Mouse (Mus musculus) hindbrain, embryonic 15.5 days (tissue): ENCODE measurements around the gene Rasgrf1. TPM values are rescaled to one million over a fixed set of nuclear protein-coding genes. Genes with fewer than 3 reads are reported as not detected.
A peak's percentile ranks its signal among the peaks of the same experiment; 100 is the strongest.
"Not testable (repeated sequence)": the region's sequence is repeated elsewhere in the genome, so short reads cannot be mapped to it uniquely, and the experiment has no call there.

ENCODE experiments used
- ATAC-seq: fragments of 200-750 bp; cut with Nextera tagmentation; 2 replicates; pipeline ENCODE4 v1.8.0; 2017; ENCODE audit warnings: low read depth, moderate number of reproducible peaks, moderate TSS enrichment; ENCODE audit not compliant: low FRiP score
- H3K27ac ChIP-seq: fragments of 300-500 bp; sonication (generic); replicated peaks from 2 replicates; pipeline ENCODE4 v1.5.1; 2015; ENCODE audit warnings: mild to moderate bottlenecking, inconsistent platforms
- H3K27me3 ChIP-seq: fragments of 300-500 bp; sonication (generic); 2 replicates; pipeline ENCODE4 v1.6.1; 2015; ENCODE audit warnings: control low read depth, inconsistent platforms
- H3K36me3 ChIP-seq: fragments of 300-500 bp; sonication (generic); 2 replicates; pipeline ENCODE4 v1.6.1; 2015; ENCODE audit warnings: control low read depth, inconsistent platforms
- H3K4me1 ChIP-seq: fragments of 300-500 bp; sonication (generic); replicated peaks from 2 replicates; pipeline ENCODE4 v1.6.1; 2015; ENCODE audit warnings: control low read depth, inconsistent platforms
- H3K4me2 ChIP-seq: fragments of 300-500 bp; sonication (generic); 2 replicates; pipeline ENCODE4 v1.6.1; 2015; ENCODE audit warnings: moderate library complexity, mild to moderate bottlenecking, inconsistent platforms
- H3K4me3 ChIP-seq: fragments of 300-500 bp; sonication (generic); 2 replicates; pipeline ENCODE4 v1.5.1; 2015; ENCODE audit warnings: mild to moderate bottlenecking, inconsistent platforms
- H3K9ac ChIP-seq: fragments of 300-500 bp; sonication (generic); 2 replicates; pipeline ENCODE4 v1.6.1; 2015; ENCODE audit warnings: inconsistent platforms
- H3K9me3 ChIP-seq: fragments of 300-500 bp; sonication (generic); 2 replicates; pipeline ENCODE4 v1.6.1; 2016; ENCODE audit warnings: control low read depth, inconsistent platforms
- WGBS: fragments of 180-500 bp; shearing (Covaris S2); methylation state at CpG from one replicate; pipeline ENCODE4 v1.1.7; 2015; 5-methylcytosine and 5-hydroxymethylcytosine counted together
- polyA plus RNA-seq: library from polyadenylated mRNA; unstranded; fragments of >200 nt; fragmentation: Nextera tagmentation; extraction: Ambion mirVana; gene quantifications from 2 replicates; pipeline ENCODE4 v1.2.1, GENCODE M21; 2015

Gene Rasgrf1
- polyA plus RNA-seq, 1 experiment from 2014 or later: 13.5 TPM

DNA sequence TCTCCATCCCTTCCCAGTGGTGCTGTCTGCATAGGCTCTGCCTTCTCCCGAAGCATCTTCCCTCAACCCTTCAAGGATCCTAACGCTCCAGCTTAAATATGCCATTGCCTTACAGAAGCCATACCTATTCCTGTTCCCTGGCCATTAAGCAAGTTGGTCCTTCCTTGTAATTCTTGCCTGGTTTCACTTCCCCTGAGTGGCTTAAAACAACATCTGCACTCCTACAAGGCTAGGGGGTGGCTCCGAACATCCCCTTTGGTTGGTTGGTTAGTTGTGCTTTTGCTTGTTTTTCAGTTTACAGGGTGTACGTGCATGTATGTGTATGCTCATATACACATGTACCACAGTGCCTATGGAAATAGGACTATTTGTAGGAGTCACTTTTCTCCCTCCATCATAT lies 111.7 kb downstream of the Rasgrf1 start:
- no peak overlapping the region for H3K27ac ChIP-seq
- ATAC-seq: no peak
- WGBS: 89% methylated on average over 4 of the region's 4 CpGs
- no peaks in the 10 kb centered on the region for H3K27me3 ChIP-seq
- H3K4me2 ChIP-seq: no peak overlapping the region
- no peak overlapping the region for H3K4me3 ChIP-seq
- no peaks in the 10 kb centered on the region for H3K9me3 ChIP-seq
- no peak overlapping the region for H3K9ac ChIP-seq
- no peaks in the 10 kb centered on the region for H3K4me1 ChIP-seq
- no peaks in the 10 kb centered on the region for H3K36me3 ChIP-seq

DNA sequence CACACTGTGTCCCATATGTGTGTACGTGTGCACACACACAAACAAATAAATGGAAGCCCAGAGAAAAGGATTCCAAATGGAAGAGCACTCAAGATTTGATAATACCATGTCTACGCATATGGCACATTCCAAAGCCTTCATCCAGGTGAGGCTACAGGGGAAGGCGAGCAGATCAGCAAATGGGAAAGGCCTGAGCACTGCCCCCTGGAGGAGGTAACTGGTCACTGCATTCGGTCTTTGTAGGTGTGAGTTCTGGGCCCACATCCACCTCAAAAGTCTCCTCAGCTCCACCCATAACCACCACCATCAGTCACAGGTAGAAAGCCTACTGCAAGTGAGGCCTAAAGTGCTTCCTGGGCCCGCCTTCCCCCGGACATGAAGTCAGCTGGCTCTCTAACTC lies 118.0 kb downstream of the Rasgrf1 start:
- WGBS: 90% methylated on average over 6 of the region's 6 CpGs
- Histone ChIP-seq H3K27me3 (no peaks in the 10 kb centered on the region), H3K4me3 (no peak overlapping the region), H3K4me1 (no peaks in the 10 kb centered on the region), H3K4me2 (no peak overlapping the region), H3K27ac (no peak overlapping the region), H3K36me3 (no peaks in the 10 kb centered on the region), H3K9ac (no peak overlapping the region), H3K9me3 (no peaks in the 10 kb centered on the region)
- no peak for ATAC-seq

DNA sequence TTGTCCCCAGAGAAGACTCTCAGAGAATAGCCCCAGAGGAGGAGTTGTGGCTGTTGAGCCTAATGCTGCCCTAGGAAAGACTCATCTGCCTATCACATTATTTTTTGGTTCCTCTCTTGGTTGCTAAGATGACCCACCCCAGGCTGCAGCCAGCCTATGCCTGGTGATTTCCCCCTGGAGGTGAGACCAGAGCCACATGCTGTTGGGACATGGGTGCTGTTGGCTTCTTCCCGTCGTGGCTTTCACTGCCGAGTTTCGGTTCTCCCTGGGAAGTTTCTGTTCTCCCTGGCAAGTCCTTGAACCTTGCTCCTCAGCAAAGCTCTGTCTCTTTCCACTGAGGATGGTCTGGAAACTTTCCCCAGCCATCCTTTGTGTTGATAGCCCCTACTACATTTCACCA lies 124.2 kb downstream of the Rasgrf1 start:
- Histone ChIP-seq H3K4me3 (no peak overlapping the region), H3K36me3 (no peaks in the 10 kb centered on the region), H3K27ac (no peak overlapping the region), H3K9ac (no peak overlapping the region), H3K27me3 (no peaks in the 10 kb centered on the region), H3K4me1 (no peaks in the 10 kb centered on the region), H3K4me2 (no peak overlapping the region), H3K9me3 (no peaks in the 10 kb centered on the region)
- 80% methylated on average over 4 of the region's 4 CpGs for WGBS
- ATAC-seq: no peak

DNA sequence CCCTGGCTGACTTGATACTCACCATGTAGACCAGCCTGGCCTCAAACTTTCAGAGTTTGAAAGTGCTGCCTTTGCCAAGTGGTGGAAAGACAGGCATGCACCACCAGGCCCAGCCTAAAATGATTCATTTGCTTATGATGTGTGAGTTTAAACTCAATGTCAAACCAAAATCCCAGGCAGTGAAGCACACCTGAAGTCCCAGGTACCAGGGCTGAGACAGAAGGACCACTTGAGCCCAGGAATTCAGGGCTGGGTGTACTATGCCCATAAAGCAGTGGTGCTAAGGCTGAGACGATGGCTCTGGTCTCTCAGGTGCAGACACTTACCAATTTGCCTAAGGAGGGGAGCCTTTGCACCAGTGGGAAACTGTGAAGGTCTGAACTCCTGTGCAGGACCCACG lies 125.5 kb downstream of the Rasgrf1 start:
- no peak overlapping the region for H3K9ac ChIP-seq
- H3K4me1 ChIP-seq: no peaks in the 10 kb centered on the region
- H3K36me3 ChIP-seq: no peaks in the 10 kb centered on the region
- no peak overlapping the region for H3K4me3 ChIP-seq
- H3K9me3 ChIP-seq: no peaks in the 10 kb centered on the region
- no peak overlapping the region for H3K4me2 ChIP-seq
- no peak overlapping the region for H3K27ac ChIP-seq
- no peak for ATAC-seq
- no peaks in the 10 kb centered on the region for H3K27me3 ChIP-seq
- WGBS: 63% methylated on average over 2 of the region's 2 CpGs

DNA sequence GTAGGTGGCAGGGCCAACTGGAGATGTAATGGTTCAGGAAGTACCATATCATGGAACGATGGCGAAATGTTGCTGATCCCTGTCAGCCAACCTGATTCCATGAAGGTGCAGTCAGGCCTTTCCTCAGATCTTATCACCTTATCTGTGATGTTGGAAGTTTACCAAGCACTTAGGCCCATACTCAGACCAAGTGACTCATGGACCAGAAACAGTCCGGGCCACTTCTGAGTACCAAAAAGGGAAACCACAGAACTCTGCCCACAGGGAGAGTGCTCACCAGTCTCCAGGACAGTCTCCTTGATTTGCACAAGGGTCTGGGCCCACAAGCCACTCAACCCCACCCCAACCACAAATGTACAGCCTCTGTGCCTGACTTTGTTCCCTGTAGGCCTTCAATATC lies 126.1 kb downstream of the Rasgrf1 start:
- H3K4me2 ChIP-seq: no peak overlapping the region
- 95% methylated on average over 3 of the region's 3 CpGs for WGBS
- H3K36me3 ChIP-seq: no peaks in the 10 kb centered on the region
- H3K27me3 ChIP-seq: no peaks in the 10 kb centered on the region
- H3K27ac ChIP-seq: no peak overlapping the region
- H3K4me3 ChIP-seq: no peak overlapping the region
- no peaks in the 10 kb centered on the region for H3K4me1 ChIP-seq
- no peaks in the 10 kb centered on the region for H3K9me3 ChIP-seq
- no peak overlapping the region for H3K9ac ChIP-seq
- ATAC-seq: no peak

DNA sequence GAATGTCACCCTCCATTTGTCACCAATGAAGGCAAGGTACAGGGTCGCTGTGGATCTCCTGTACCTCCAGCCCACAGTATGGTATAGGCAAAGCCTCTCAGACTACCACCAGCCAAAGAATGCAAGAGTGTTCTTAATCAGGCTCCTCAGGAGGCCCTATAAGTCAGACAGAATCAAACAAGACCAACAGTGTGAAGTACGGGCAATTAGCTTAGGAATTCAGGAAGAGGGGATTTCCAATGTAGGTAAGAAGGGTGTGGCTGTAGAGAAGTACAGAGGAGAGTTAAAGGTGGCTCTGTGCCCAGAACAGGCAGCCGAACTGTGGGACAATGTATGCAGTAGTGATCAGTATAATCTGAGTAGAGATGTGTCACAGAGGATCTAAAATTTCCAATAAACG lies 126.6 kb downstream of the Rasgrf1 start:
- H3K9ac ChIP-seq: no peak overlapping the region
- H3K36me3 ChIP-seq: no peaks in the 10 kb centered on the region
- no peaks in the 10 kb centered on the region for H3K9me3 ChIP-seq
- no peak overlapping the region for H3K4me2 ChIP-seq
- H3K4me3 ChIP-seq: no peak overlapping the region
- H3K27ac ChIP-seq: no peak overlapping the region
- 91% methylated on average over 4 of the region's 4 CpGs for WGBS
- H3K27me3 ChIP-seq: no peaks in the 10 kb centered on the region
- H3K4me1 ChIP-seq: no peaks in the 10 kb centered on the region
- ATAC-seq: no peak

DNA sequence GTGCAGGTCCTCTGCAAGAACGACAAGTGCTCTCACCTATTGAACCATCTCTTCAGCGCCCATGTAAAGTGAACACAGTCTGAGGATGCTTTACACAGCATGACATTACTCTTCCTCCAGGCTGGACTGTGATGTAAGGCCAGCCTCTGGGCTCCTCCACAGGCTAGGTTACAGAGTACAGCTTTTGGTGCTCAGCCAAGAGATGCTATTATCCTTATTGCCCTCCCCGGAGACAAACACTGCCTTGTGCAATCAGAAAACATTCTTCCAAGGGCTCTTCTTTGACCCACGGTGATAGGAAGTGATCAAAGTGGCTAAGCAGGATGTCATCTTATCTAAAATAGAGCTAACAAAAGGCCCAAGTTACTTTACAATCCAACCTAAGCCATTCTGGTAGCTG lies 128.8 kb downstream of the Rasgrf1 start:
- H3K4me1 ChIP-seq: no peaks in the 10 kb centered on the region
- WGBS: 76% methylated on average over 4 of the region's 4 CpGs
- no peak overlapping the region for H3K9ac ChIP-seq
- no peak overlapping the region for H3K4me2 ChIP-seq
- ATAC-seq: no peak
- H3K9me3 ChIP-seq: no peaks in the 10 kb centered on the region
- H3K27me3 ChIP-seq: no peaks in the 10 kb centered on the region
- H3K27ac ChIP-seq: no peak overlapping the region
- H3K4me3 ChIP-seq: no peak overlapping the region
- no peaks in the 10 kb centered on the region for H3K36me3 ChIP-seq

DNA sequence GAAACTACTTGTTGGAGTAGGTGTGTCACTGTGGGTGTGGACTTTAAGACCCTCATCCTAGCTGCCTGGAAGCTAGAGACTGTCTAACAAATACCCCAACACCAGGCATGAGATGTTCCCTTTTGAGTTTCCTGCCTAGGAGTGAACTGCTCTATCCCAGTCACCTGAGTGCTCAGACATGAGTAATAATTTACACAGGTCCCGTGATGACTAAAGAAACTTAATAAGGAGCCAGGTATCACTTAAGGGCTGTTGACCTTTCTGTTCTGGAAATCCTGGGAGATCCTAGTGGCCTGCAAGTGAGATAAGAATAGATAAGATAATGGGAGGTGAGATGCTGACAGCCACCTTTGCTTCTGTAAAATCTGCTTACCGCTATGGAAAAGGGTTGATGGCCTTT lies 131.2 kb downstream of the Rasgrf1 start:
- H3K9ac ChIP-seq: no peak overlapping the region
- no peak overlapping the region for H3K4me2 ChIP-seq
- H3K36me3 ChIP-seq: no peaks in the 10 kb centered on the region
- no peaks in the 10 kb centered on the region for H3K27me3 ChIP-seq
- WGBS: 85% methylated on average over 2 of the region's 2 CpGs
- no peak overlapping the region for H3K27ac ChIP-seq
- H3K4me3 ChIP-seq: no peak overlapping the region
- no peaks in the 10 kb centered on the region for H3K4me1 ChIP-seq
- ATAC-seq: no peak
- no peaks in the 10 kb centered on the region for H3K9me3 ChIP-seq

DNA sequence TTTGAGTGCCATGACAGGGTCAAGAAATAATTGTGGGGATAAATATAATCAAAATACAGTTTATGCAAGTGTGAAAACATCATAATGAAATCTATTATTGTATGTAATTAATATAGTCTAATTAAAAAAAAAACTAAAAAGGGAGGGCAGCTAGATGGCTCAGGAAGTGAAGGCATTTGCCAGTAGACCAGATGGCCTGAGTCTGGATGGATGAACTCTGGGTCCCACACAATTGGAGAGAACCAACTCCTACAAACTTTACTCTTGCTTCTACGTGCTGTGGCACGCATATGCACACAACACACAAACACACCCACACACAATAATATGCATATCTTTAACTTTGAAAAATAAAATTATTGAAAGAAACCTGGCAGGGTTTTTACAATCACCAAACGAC lies 131.8 kb downstream of the Rasgrf1 start:
- H3K4me1 ChIP-seq: no peaks in the 10 kb centered on the region
- H3K27ac ChIP-seq: no peak overlapping the region
- H3K4me2 ChIP-seq: no peak overlapping the region
- ATAC-seq: no peak
- no peaks in the 10 kb centered on the region for H3K9me3 ChIP-seq
- 92% methylated on average over 3 of the region's 3 CpGs for WGBS
- no peaks in the 10 kb centered on the region for H3K27me3 ChIP-seq
- H3K9ac ChIP-seq: no peak overlapping the region
- H3K4me3 ChIP-seq: no peak overlapping the region
- no peaks in the 10 kb centered on the region for H3K36me3 ChIP-seq

DNA sequence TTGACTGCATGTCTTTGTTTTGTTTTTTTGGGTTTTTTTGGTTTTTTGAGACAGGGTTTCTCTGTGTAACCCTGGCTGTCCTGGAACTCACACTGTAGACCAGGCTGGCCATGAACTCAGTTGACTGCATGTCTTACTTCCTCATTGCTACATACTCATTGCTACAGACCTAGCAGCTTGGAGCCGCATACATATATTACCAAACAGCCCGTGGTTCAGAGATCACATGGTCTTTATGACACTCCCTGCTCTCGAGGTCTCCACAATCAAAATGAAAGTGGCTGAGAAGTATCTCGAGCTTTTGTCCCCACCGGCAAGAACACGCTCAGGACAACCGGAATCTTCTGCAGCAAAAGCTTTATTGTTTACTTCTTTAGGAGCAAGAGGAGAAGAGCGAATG lies 133.2 kb downstream of the Rasgrf1 start:
- not testable (repeated sequence) for ATAC-seq, H3K4me1 ChIP-seq, H3K27me3 ChIP-seq, H3K9ac ChIP-seq, H3K4me2 ChIP-seq, H3K4me3 ChIP-seq, H3K36me3 ChIP-seq, H3K27ac ChIP-seq, H3K9me3 ChIP-seq
- 94% methylated on average over 8 of the region's 8 CpGs for WGBS

DNA sequence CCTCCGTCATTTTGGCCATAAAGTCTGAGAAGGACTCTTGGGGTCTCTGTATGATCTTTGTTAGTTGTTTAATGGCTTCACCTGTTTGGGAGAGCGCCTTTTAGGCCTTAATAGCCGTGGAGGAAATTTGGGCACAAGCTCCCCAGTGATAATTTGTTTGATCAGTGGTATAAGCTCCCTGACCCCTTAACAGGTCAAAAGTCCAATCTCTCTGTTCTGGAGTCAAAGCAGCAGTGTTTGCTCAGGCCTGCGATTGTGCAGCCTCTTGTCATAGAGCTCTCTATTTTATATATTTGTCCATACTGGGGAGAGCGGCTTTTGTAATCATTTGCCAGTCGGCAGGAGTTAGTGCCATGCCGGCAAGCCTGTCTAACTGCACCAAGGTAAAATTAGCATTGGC lies 135.5 kb downstream of the Rasgrf1 start:
- Histone ChIP-seq H3K9ac (no peak overlapping the region), H3K27ac (no peak overlapping the region), H3K4me1 (no peaks in the 10 kb centered on the region), H3K27me3 (no peaks in the 10 kb centered on the region), H3K9me3 (no peaks in the 10 kb centered on the region), H3K4me2 (no peak overlapping the region), H3K4me3 (no peak overlapping the region), H3K36me3 (no peaks in the 10 kb centered on the region)
- no peak for ATAC-seq
- WGBS: 87% methylated on average over 7 of the region's 7 CpGs

DNA sequence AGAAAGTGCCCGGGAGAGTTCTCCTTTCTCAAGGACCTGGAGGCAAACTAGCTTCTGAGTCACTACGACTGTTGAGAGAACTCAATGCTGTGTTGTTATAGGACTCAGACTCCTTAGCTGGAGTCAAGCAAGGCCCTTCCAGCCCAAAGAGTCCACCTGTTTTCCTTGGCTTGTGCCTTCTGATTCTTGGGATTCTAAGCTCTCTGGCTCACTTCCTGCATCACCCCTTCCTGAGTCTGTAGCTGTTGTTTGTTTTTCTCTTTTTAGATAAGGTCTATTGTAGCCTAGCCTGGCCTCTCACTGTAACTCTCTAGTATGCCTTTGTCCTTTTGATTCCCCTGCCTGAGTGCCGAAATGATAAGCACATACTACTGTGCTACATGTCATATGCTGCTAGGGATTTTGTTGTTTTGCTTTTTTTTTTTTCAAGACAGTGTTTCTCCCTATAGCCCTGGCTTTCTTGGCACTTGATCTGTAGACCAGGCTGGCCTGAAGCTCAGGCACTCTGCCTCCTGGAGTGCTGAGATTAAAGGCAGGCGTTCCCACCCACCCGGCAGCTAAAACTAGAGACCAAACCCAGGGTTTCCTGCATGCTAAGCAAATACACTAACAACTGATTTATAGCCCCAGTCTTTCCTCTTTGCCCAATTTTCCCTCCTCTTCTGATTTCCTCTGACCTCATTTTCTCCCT lies 138.4 kb downstream of the Rasgrf1 start:
- Histone ChIP-seq H3K9ac (no peak overlapping the region), H3K4me1 (no peaks in the 10 kb centered on the region), H3K4me3 (no peak overlapping the region), H3K4me2 (no peak overlapping the region), H3K27ac (no peak overlapping the region), H3K36me3 (no peaks in the 10 kb centered on the region), H3K9me3 (no peaks in the 10 kb centered on the region), H3K27me3 (no peaks in the 10 kb centered on the region)
- 70% methylated on average over 5 of the region's 5 CpGs for WGBS
- no peak for ATAC-seq

DNA sequence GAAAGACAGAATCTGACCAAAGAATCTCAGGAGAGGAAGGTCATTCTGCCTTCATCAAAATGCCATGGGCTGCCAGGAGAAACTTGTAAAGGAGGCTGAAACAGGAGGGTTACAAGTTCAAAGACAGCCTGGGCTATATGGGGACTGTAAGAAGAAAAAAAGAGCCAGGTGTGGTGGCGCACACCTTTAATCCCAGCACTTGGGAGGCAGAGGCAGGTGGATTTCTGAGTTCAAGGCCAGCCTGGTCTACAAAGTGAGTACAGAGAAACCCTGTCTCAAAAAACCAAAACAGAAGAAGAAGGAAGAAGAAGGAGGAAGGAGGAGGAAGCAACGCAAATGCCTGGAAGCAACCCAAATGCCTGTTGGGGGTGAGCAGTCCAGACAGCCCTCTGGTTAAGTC lies 144.1 kb downstream of the Rasgrf1 start, which contains the start of gene Ctsh:
Ctsh (plus strand) TSS at position 301 of the 400 bp plus-strand sequence.
- H3K4me3 ChIP-seq: peak within 1 kb of the TSS; percentile 37
- H3K27ac ChIP-seq: no peak within 1 kb of the TSS
- peak within 1 kb of the TSS; percentile 11; the same call in 1 of the 2 replicates for H3K9ac ChIP-seq
- no peak for ATAC-seq
- H3K4me1 ChIP-seq: peaks cover 9% of the 10 kb centered on the region
- no peaks in the 10 kb centered on the region for H3K9me3 ChIP-seq
- no peaks in the 10 kb centered on the region for H3K36me3 ChIP-seq
- H3K4me2 ChIP-seq: peak within 1 kb of the TSS; percentile 66
- 74% methylated on average over 2 of the region's 2 CpGs for WGBS
- no peaks in the 10 kb centered on the region for H3K27me3 ChIP-seq
